Mouse (Mus musculus) 3T3-L1 (cell line): ENCODE data around the gene Ptchd4.

Source experiments
- DNase-seq: peaks from one replicate; pipeline ENCODE4 v3.0.0-alpha.2; 2015; ENCODE audit warnings: low read depth, low spot score

The Ptchd4 gene

DNA sequence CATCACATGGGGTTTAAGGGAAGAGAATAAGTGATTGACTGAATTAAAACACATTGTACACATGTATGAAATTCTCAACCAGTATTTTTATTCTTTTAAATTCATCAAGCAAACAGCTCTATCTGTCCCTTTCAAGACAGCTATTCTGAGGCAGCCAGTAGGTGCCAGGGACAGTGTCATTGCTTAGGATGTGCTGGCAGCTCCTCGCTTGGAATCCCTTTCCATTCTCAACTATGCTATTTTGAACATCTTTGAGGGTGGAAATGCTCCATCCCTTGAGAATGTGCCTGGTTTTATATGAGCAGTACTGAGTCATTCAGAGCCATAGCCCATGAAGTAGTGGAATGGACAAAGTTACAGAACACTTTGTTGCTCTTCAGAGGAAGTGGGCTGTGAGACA is 112.2 kb downstream of the Ptchd4 start:
- no peak for DNase-seq

DNA sequence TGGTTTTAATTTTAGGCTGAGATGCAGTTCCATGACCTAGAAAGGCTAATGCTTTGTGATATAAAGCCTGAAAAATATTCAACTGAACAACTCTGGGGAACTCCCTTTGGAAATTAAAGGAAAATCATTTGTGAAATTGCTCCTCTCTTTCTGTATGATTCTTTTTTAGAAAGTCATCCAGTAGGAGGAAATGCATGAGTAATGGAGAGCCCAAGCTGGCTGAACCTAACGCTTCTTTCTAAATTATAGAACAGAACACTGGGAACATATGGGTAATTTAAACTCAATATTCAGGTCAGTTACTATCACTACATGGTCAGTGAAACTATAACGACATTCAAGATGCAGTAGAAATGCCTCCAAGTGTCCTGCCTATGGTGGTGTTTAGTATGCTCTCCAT is 114.6 kb downstream of the Ptchd4 start:
- DNase-seq = no peak

GRCm38 (mm10) chr17:42452235-42452634 is 136.5 kb downstream of the Ptchd4 start:
- DNase-seq = no peak

- DNase-seq = no peak
Observed at GRCm38 (mm10) chr17:42456441-42456840, 140.7 kb downstream of the Ptchd4 start.

GRCm38 (mm10) chr17:42462726-42463125 is 147.0 kb downstream of the Ptchd4 start:
- DNase-seq = no peak

- peak; percentile 78 for DNase-seq
Observed at GRCm38 (mm10) chr17:42480173-42480991, 164.6 kb downstream of the Ptchd4 start.

DNA sequence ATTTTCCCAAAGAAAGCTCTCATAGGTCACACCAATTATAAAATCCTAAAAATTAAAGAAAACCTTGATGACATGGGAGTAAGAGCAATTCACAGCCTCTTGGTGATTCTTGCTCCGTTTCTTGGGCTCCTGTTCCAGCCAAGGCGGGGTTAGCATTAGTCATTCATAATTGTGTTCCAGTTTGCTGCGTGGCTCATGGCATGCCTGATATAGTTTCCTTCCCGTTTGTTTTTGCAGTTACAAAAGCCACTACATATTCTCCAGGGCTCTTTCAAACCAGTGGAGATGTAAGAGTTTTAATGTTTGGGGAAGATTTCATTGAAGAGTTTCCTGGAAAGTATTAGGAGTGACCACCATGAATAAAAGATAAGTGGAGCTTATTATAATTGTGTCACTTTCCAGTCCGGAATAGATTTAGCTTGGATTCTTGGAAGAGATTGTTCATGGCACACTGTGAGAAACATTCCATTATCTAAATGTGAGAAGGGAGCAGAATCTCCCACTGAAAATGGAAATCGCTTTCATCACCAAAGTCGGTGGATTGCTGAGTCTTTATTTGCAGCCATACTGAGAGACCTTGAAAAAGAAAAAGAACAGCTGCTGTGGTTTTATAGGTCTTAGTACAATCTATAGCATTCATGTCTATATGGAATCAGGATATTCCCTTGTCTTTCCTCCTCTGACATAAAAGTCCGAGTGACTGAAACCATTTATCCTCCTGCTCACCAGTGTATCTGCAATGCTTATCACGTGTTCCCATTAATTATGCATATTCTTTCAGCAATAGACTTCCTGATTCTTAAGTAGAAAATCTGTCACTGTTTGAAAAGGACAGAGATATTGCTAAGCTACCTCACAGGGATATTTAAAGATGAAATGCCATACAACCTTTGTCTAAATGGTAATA is 193.9 kb downstream of the Ptchd4 start:
- peak; percentile 47 for DNase-seq

DNA sequence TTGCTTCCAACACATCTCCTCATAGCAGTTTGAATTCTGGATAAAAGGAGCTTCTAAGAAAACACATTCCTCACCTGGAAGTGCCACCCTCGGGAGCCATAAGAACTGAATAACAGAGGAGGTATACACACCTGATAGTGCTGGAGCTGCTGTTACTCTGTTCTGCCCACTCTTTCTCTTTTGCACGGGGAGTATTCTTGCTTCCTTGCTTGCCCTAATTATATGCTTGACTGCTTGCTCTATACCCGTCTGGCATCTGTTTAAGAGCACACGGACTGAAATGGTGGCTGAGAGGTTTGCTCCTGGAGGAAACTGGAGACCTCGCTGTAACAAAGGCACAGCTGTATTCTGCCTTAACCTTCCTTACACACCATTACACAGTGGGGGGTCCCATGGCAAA is 214.4 kb downstream of the Ptchd4 start:
- DNase-seq = no peak

DNA sequence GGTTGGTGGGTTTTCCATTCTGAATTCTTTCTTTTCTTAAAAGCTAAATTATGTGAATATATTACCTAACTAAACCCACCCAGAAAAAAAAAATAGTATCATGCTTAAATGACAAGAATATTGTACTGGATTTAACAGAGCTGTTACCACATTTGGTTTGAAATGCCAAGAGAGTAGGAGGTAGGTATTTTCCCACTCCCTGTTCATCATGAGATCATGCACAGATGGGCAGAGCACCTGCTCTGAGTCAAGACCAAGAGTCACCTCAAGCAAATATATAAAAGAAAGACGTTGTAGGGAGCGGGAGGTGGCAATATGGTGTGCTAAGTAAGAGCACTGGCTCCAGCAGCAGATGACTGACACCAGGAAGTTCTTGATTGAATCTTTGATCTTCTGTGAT is 233.8 kb downstream of the Ptchd4 start:
- DNase-seq = no peak
